Mouse (Mus musculus): ENCODE measurements at regions not wholly inside any gene's neighbourhood (a gene's known extent, or its start where the extent isn't known, plus 50 kb on each side); places are given as distances from the start of the nearest gene placed in this dataset.

DNA sequence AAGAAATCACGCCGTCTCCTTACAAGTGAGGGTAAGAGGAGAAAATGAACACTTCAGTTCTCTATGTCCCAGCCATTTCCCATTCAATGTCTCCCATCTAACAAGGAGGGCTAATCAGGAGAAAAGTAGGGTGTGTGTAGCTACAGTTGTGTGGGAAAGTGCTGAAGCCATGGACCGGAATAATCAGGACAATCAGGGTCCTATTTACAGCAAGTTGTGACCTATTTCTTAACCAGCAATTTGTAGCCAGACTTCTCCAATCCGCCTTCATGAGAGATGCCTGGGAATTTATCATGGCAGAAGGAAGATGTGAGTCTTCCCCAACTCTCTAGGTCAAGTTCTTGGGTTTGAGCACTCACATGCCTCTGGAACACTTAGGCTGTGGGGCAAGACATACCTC lies 99.0 kb upstream of the Adra1b start:
- TF ChIP-seq TCF3 (IDR thresholded peaks at IDR 0.05; ENCODE audit: insufficient read length, low read depth): no peak
- no peak for TF ChIP-seq SRF (IDR thresholded peaks at IDR 0.05; ENCODE audit: control insufficient read depth, insufficient read length, low read depth)
- no peak for TF ChIP-seq CEBPB (IDR thresholded peaks at IDR 0.05; ENCODE audit: insufficient read depth, poor library complexity, severe bottlenecking)
- no peak for TF ChIP-seq MYOD1 (IDR thresholded peaks at IDR 0.05; ENCODE audit: control insufficient read depth in 1 of 3, insufficient read length in 2 of 3, low read depth in 2 of 3)
- TF ChIP-seq TCF12 (IDR thresholded peaks at IDR 0.05; ENCODE audit: insufficient read depth, poor library complexity, severe bottlenecking): no peak
- TF ChIP-seq MYOG (IDR thresholded peaks at IDR 0.05; ENCODE audit: control insufficient read depth in 1 of 3, insufficient read depth in 1 of 3, insufficient read length in 2 of 3, low read depth in 2 of 3): no peak
- no peak for TF ChIP-seq MAX (IDR thresholded peaks at IDR 0.05; ENCODE audit: low read depth)
- TF ChIP-seq REST (IDR thresholded peaks at IDR 0.05; ENCODE audit: insufficient read depth, insufficient read length): no peak
- TF ChIP-seq USF1 (IDR thresholded peaks at IDR 0.05; ENCODE audit: low read depth): no peak
- TF ChIP-seq POLR2AphosphoS2 (IDR thresholded peaks at IDR 0.05; ENCODE audit: insufficient read length, low read depth): no peak
- no peak for TF ChIP-seq POLR2A (IDR thresholded peaks at IDR 0.05; ENCODE audit: insufficient read length, low read depth)
- no peak for TF ChIP-seq E2F4 (IDR thresholded peaks at IDR 0.05; ENCODE audit: insufficient read depth)

DNA sequence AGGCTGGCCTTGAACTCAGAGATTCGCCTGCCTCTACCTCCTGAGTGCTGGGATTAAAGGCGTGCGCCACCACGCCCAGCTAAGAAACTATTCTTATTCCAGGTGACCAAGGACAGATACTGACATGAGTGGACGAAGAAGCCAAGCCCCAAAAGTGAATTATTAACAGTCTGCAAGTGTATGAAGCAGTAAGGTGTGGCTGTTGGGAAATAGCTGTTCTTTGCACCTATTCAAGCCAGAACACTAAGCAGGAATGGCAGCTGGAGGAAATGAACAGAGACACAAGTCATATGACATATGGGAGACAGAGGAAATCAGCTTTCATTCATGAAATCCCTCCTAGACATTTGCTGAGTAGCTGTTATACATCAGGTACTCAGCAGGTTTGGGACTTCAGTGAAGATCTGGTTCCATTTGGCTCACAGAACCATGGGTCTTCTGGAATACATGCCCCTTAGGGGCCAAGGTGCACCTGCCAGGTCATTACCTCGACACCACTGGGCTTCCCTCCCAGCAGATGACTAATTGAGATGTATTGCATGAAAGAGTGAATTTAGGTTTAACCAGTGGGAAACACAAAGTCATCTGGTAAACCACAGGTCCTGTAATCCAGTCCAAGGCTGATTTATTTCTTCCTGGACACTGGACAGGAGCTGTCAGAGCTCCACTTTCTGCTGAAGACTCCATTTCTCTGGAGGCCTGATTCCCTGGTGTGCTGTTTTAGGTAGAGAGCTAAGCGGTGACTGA lies 101.0 kb upstream of the Adra1b start:
- Histone ChIP-seq H3K4me2 (ENCODE audit: low read depth) (peak overlapping the region; percentile 18), H3K4me3 (no peak overlapping the region), H3ac (ENCODE audit: control insufficient read depth, insufficient read length) (no peak overlapping the region), H3K36me3 (ENCODE audit: control insufficient read depth, insufficient read depth) (no peaks in the 10 kb centered on the region), H3K27me3 (ENCODE audit: control insufficient read depth, insufficient read depth, insufficient read length) (no peaks in the 10 kb centered on the region), H3K79me2 (ENCODE audit: control insufficient read depth, insufficient read depth) (no peaks in the 10 kb centered on the region)
- no peak for TF ChIP-seq E2F4 (IDR thresholded peaks at IDR 0.05; ENCODE audit: insufficient read depth)
- TF ChIP-seq REST (IDR thresholded peaks at IDR 0.05; ENCODE audit: insufficient read depth, insufficient read length): no peak
- peak in 1 of 3 experiments; percentile 38 for TF ChIP-seq MYOD1 (IDR thresholded peaks at IDR 0.05; ENCODE audit: control insufficient read depth in 1 of 3, insufficient read length in 2 of 3, low read depth in 2 of 3)
- TF ChIP-seq CEBPB (IDR thresholded peaks at IDR 0.05; ENCODE audit: insufficient read depth, poor library complexity, severe bottlenecking): peak; percentile 22; the same call in 1 of the 2 replicates
- TF ChIP-seq TCF3 (IDR thresholded peaks at IDR 0.05; ENCODE audit: insufficient read length, low read depth): no peak

More for the DNA sequence above, 99.0 kb upstream of the Adra1b start:
- H3ac ChIP-seq (ENCODE audit: control insufficient read depth, insufficient read length): no peak overlapping the region
- H3K27me3 ChIP-seq (ENCODE audit: control insufficient read depth, insufficient read depth, insufficient read length): no peaks in the 10 kb centered on the region
- H3K36me3 ChIP-seq (ENCODE audit: control insufficient read depth, insufficient read depth): no peaks in the 10 kb centered on the region
- H3K4me3 ChIP-seq: no peak overlapping the region
- no peaks in the 10 kb centered on the region for H3K79me2 ChIP-seq (ENCODE audit: control insufficient read depth, insufficient read depth)
- H3K4me2 ChIP-seq (ENCODE audit: low read depth): no peak overlapping the region

DNA sequence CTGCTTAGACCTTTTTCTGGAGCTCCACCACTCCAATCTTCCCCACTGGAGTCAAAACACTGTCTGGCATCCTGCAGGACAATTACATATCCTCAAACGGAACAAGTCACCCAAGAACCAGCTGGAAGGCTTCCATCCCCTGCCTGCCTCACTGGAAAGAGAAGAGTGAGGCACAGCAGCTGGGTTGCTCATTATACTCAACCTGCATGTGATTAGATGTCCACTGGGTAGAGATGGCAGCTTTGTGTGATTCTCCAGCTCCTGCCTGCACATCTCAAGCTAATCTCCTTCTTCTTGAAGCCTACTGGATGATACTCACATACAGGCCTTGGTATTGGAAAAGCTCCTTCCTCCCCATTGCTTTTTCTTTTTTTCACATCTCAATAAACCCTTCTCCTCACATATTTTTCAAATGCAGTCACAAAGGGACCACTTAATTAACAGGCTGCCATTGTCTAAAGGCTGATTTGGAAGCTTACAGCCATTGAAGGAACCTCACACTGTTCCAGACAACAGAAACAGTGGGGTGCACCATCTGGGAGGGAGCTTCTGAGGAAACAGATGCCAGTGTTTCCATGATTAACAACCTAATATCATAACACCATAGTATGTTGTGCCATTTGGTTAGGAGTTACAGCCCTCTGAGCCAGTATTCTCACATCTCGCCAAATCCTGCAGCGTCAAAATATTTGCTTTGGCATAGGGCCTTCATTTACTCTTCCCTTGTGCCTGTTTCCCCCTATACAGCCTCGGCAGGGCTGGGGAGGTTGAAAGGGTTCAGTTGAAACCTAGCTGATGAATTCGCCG lies 101.9 kb upstream of the Adra1b start:
- no peak for TF ChIP-seq TCF3 (IDR thresholded peaks at IDR 0.05; ENCODE audit: insufficient read length, low read depth)
- no peak for TF ChIP-seq MYOD1 (IDR thresholded peaks at IDR 0.05; ENCODE audit: control insufficient read depth in 1 of 3, insufficient read length in 2 of 3, low read depth in 2 of 3)
- no peak for TF ChIP-seq REST (IDR thresholded peaks at IDR 0.05; ENCODE audit: insufficient read depth, insufficient read length)
- no peak for TF ChIP-seq TCF12 (IDR thresholded peaks at IDR 0.05; ENCODE audit: insufficient read depth, poor library complexity, severe bottlenecking)
- no peak for TF ChIP-seq E2F4 (IDR thresholded peaks at IDR 0.05; ENCODE audit: insufficient read depth)
- TF ChIP-seq CEBPB (IDR thresholded peaks at IDR 0.05; ENCODE audit: insufficient read depth, poor library complexity, severe bottlenecking): no peak

DNA sequence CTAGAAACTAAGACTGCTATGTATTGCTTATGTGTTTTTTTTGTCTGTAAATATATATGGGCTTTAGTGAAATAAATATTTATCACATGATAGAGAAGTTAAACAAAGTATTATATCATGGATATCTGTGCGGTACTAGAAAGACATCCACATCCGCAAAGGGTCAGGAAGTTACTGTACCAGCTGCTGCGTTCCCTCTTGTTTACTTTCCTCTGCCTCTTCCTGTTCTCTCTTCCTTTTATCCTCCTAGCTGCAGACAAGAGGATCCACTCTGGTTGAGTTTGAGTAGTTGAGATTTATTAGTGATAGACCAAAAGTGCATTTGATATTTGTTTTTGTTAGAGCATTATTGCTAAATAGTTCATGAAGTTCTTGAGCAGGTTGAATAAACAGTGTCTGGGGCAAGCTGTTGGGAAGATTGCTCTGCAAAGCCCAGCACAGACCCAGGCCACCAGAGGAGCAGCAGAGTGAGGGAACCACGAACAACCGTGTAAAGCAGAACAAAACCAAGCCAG lies 106.6 kb upstream of the Adra1b start:
- TF ChIP-seq MYOD1 (IDR thresholded peaks at IDR 0.05; ENCODE audit: control insufficient read depth in 1 of 3, insufficient read length in 2 of 3, low read depth in 2 of 3): no peak
- no peak for TF ChIP-seq MYOG (IDR thresholded peaks at IDR 0.05; ENCODE audit: control insufficient read depth in 1 of 3, insufficient read depth in 1 of 3, insufficient read length in 2 of 3, low read depth in 2 of 3)
- TF ChIP-seq REST (IDR thresholded peaks at IDR 0.05; ENCODE audit: insufficient read depth, insufficient read length): no peak
- TF ChIP-seq POLR2AphosphoS2 (IDR thresholded peaks at IDR 0.05; ENCODE audit: insufficient read length, low read depth): no peak
- TF ChIP-seq CEBPB (IDR thresholded peaks at IDR 0.05; ENCODE audit: insufficient read depth, poor library complexity, severe bottlenecking): no peak
- TF ChIP-seq E2F4 (IDR thresholded peaks at IDR 0.05; ENCODE audit: insufficient read depth): no peak
- no peak for TF ChIP-seq USF1 (IDR thresholded peaks at IDR 0.05; ENCODE audit: low read depth)
- no peak for TF ChIP-seq MAX (IDR thresholded peaks at IDR 0.05; ENCODE audit: low read depth)
- TF ChIP-seq TCF12 (IDR thresholded peaks at IDR 0.05; ENCODE audit: insufficient read depth, poor library complexity, severe bottlenecking): no peak
- no peak for TF ChIP-seq POLR2A (IDR thresholded peaks at IDR 0.05; ENCODE audit: insufficient read length, low read depth)
- no peak for TF ChIP-seq TCF3 (IDR thresholded peaks at IDR 0.05; ENCODE audit: insufficient read length, low read depth)
- no peak for TF ChIP-seq SRF (IDR thresholded peaks at IDR 0.05; ENCODE audit: control insufficient read depth, insufficient read length, low read depth)
- Histone ChIP-seq H3K4me2 (ENCODE audit: low read depth) (no peak overlapping the region), H3ac (ENCODE audit: control insufficient read depth, insufficient read length) (no peak overlapping the region), H3K79me2 (ENCODE audit: control insufficient read depth, insufficient read depth) (no peaks in the 10 kb centered on the region), H3K36me3 (ENCODE audit: control insufficient read depth, insufficient read depth) (no peaks in the 10 kb centered on the region), H3K4me3 (no peak overlapping the region), H3K27me3 (ENCODE audit: control insufficient read depth, insufficient read depth, insufficient read length) (no peaks in the 10 kb centered on the region)

More for the DNA sequence above, 101.9 kb upstream of the Adra1b start:
- H3K79me2 ChIP-seq (ENCODE audit: control insufficient read depth, insufficient read depth): no peaks in the 10 kb centered on the region
- no peaks in the 10 kb centered on the region for H3K27me3 ChIP-seq (ENCODE audit: control insufficient read depth, insufficient read depth, insufficient read length)
- no peak overlapping the region for H3ac ChIP-seq (ENCODE audit: control insufficient read depth, insufficient read length)
- no peaks in the 10 kb centered on the region for H3K36me3 ChIP-seq (ENCODE audit: control insufficient read depth, insufficient read depth)
- no peak overlapping the region for H3K4me3 ChIP-seq
- peak overlapping the region; percentile 18 for H3K4me2 ChIP-seq (ENCODE audit: low read depth)
